Mouse (Mus musculus): ENCODE measurements around the gene Tenm4. TPM values are rescaled to one million over a fixed set of nuclear protein-coding genes. Genes with fewer than 3 reads are reported as not detected.

Tenm4 gene
- polyA plus RNA-seq, 1 experiment from 2014 or later = 31.3 TPM

- Histone ChIP-seq H3K9ac (ENCODE audit: low read depth, low read length) (no peak overlapping the region), H3K36me3 (ENCODE audit: control insufficient read depth, insufficient read depth, low read length) (no peaks in the 10 kb centered on the region), H3K9me3 (ENCODE audit: control insufficient read depth, low read length) (no peaks in the 10 kb centered on the region), H3K4me3 (ENCODE audit: low read depth, low read length) (no peak overlapping the region), H3K4me1 (ENCODE audit: control insufficient read depth, insufficient read depth, low read length) (peaks cover 25% of the 10 kb centered on the region), H3K27me3 (replicated peaks; ENCODE audit: control insufficient read depth, insufficient read depth, low read length) (no peaks in the 10 kb centered on the region), H3K27ac (replicated peaks; ENCODE audit: low read depth, low read length) (peak overlapping the region; percentile 30), H3K4me2 (ENCODE audit: low read depth, low read length) (no peak overlapping the region)
- DNase-seq (ENCODE audit: low spot score) = no peak
- no peak for ATAC-seq (ENCODE audit: low read depth)
Observed at GRCm38 (mm10) chr7:96814581-96814980, 643.5 kb downstream of the Tenm4 start.

GRCm38 (mm10) chr7:96817030-96817674 lies 646.1 kb downstream of the Tenm4 start:
- Histone ChIP-seq H3K9me3 (ENCODE audit: control insufficient read depth, low read length) (no peaks in the 10 kb centered on the region), H3K9ac (ENCODE audit: low read depth, low read length) (0 out of 2 replicates have a peak overlapping the region, but pooled peaks have one; percentile 31), H3K4me2 (ENCODE audit: low read depth, low read length) (no peak overlapping the region), H3K4me1 (ENCODE audit: control insufficient read depth, insufficient read depth, low read length) (peaks cover 25% of the 10 kb centered on the region), H3K4me3 (ENCODE audit: low read depth, low read length) (no peak overlapping the region), H3K27me3 (replicated peaks; ENCODE audit: control insufficient read depth, insufficient read depth, low read length) (no peaks in the 10 kb centered on the region), H3K36me3 (ENCODE audit: control insufficient read depth, insufficient read depth, low read length) (no peaks in the 10 kb centered on the region; the same call in 1 of the 2 replicates), H3K27ac (replicated peaks; ENCODE audit: low read depth, low read length) (0 out of 2 replicates have a peak overlapping the region, but pooled peaks have one; percentile 31)
- DNase-seq (ENCODE audit: low spot score) = peak; percentile 43
- 40% methylated on average over 6 of the region's 6 CpGs for WGBS
- ATAC-seq (ENCODE audit: low read depth) = no peak

GRCm38 (mm10) chr7:96818236-96818916 lies 647.3 kb downstream of the Tenm4 start:
- Histone ChIP-seq H3K9me3 (ENCODE audit: control insufficient read depth, low read length) (no peaks in the 10 kb centered on the region), H3K4me1 (ENCODE audit: control insufficient read depth, insufficient read depth, low read length) (peaks cover 18% of the 10 kb centered on the region), H3K36me3 (ENCODE audit: control insufficient read depth, insufficient read depth, low read length) (no peaks in the 10 kb centered on the region; the same call in 1 of the 2 replicates), H3K27ac (replicated peaks; ENCODE audit: low read depth, low read length) (no peak overlapping the region), H3K9ac (ENCODE audit: low read depth, low read length) (no peak overlapping the region), H3K4me2 (ENCODE audit: low read depth, low read length) (no peak overlapping the region), H3K4me3 (ENCODE audit: low read depth, low read length) (no peak overlapping the region), H3K27me3 (replicated peaks; ENCODE audit: control insufficient read depth, insufficient read depth, low read length) (no peaks in the 10 kb centered on the region)
- DNase-seq (ENCODE audit: low spot score) = no peak
- no peak for ATAC-seq (ENCODE audit: low read depth)
- WGBS = 91% methylated on average over 6 of the region's 6 CpGs

GRCm38 (mm10) chr7:96819538-96819937 lies 648.5 kb downstream of the Tenm4 start:
- Histone ChIP-seq H3K9ac (ENCODE audit: low read depth, low read length) (no peak overlapping the region), H3K27ac (replicated peaks; ENCODE audit: low read depth, low read length) (no peak overlapping the region)

GRCm38 (mm10) chr7:96820343-96820742 lies 649.3 kb downstream of the Tenm4 start:
- DNase-seq (ENCODE audit: low spot score) (peak; percentile 12), ATAC-seq (ENCODE audit: low read depth) (no peak)
- 73% methylated on average over 6 of the region's 6 CpGs for WGBS

More at GRCm38 (mm10) chr7:96819538-96819937, 648.5 kb downstream of the Tenm4 start:
- Histone ChIP-seq H3K4me2 (ENCODE audit: low read depth, low read length) (no peak overlapping the region), H3K9me3 (ENCODE audit: control insufficient read depth, low read length) (no peaks in the 10 kb centered on the region), H3K4me1 (ENCODE audit: control insufficient read depth, insufficient read depth, low read length) (peaks cover 7% of the 10 kb centered on the region), H3K4me3 (ENCODE audit: low read depth, low read length) (no peak overlapping the region), H3K27me3 (replicated peaks; ENCODE audit: control insufficient read depth, insufficient read depth, low read length) (no peaks in the 10 kb centered on the region), H3K36me3 (ENCODE audit: control insufficient read depth, insufficient read depth, low read length) (no peaks in the 10 kb centered on the region; the same call in 1 of the 2 replicates)
- ATAC-seq (ENCODE audit: low read depth) = no peak
- no peak for DNase-seq (ENCODE audit: low spot score)
- WGBS = 69% methylated on average over 3 of the region's 3 CpGs

GRCm38 (mm10) chr7:96826101-96826500 lies 655.1 kb downstream of the Tenm4 start:
- Histone ChIP-seq H3K4me1 (ENCODE audit: control insufficient read depth, insufficient read depth, low read length) (peaks cover 3% of the 10 kb centered on the region; the same call in 1 of the 2 replicates), H3K27me3 (replicated peaks; ENCODE audit: control insufficient read depth, insufficient read depth, low read length) (no peaks in the 10 kb centered on the region), H3K36me3 (ENCODE audit: control insufficient read depth, insufficient read depth, low read length) (peaks cover 14% of the 10 kb centered on the region; the same call in 1 of the 2 replicates), H3K4me3 (ENCODE audit: low read depth, low read length) (no peak overlapping the region), H3K27ac (replicated peaks; ENCODE audit: low read depth, low read length) (no peak overlapping the region), H3K9ac (ENCODE audit: low read depth, low read length) (no peak overlapping the region), H3K4me2 (ENCODE audit: low read depth, low read length) (no peak overlapping the region), H3K9me3 (ENCODE audit: control insufficient read depth, low read length) (no peaks in the 10 kb centered on the region)
- 83% methylated on average over 6 of the region's 6 CpGs for WGBS
- no peak for ATAC-seq (ENCODE audit: low read depth)
- no peak for DNase-seq (ENCODE audit: low spot score)

More at GRCm38 (mm10) chr7:96820343-96820742, 649.3 kb downstream of the Tenm4 start:
- Histone ChIP-seq H3K36me3 (ENCODE audit: control insufficient read depth, insufficient read depth, low read length) (no peaks in the 10 kb centered on the region; the same call in 1 of the 2 replicates), H3K9me3 (ENCODE audit: control insufficient read depth, low read length) (no peaks in the 10 kb centered on the region), H3K4me1 (ENCODE audit: control insufficient read depth, insufficient read depth, low read length) (no peaks in the 10 kb centered on the region), H3K9ac (ENCODE audit: low read depth, low read length) (no peak overlapping the region), H3K27ac (replicated peaks; ENCODE audit: low read depth, low read length) (no peak overlapping the region), H3K4me3 (ENCODE audit: low read depth, low read length) (no peak overlapping the region), H3K27me3 (replicated peaks; ENCODE audit: control insufficient read depth, insufficient read depth, low read length) (no peaks in the 10 kb centered on the region), H3K4me2 (ENCODE audit: low read depth, low read length) (no peak overlapping the region)

GRCm38 (mm10) chr7:96826672-96827071 lies 655.6 kb downstream of the Tenm4 start:
- H3K36me3 ChIP-seq (ENCODE audit: control insufficient read depth, insufficient read depth, low read length) = peaks cover 14% of the 10 kb centered on the region; the same call in 1 of the 2 replicates

GRCm38 (mm10) chr7:96832551-96832950 lies 661.5 kb downstream of the Tenm4 start:
- Histone ChIP-seq H3K4me3 (ENCODE audit: low read depth, low read length) (no peak overlapping the region), H3K27me3 (replicated peaks; ENCODE audit: control insufficient read depth, insufficient read depth, low read length) (no peaks in the 10 kb centered on the region), H3K9me3 (ENCODE audit: control insufficient read depth, low read length) (no peaks in the 10 kb centered on the region), H3K36me3 (ENCODE audit: control insufficient read depth, insufficient read depth, low read length) (peaks cover 16% of the 10 kb centered on the region), H3K4me2 (ENCODE audit: low read depth, low read length) (no peak overlapping the region), H3K9ac (ENCODE audit: low read depth, low read length) (no peak overlapping the region), H3K4me1 (ENCODE audit: control insufficient read depth, insufficient read depth, low read length) (peaks cover 18% of the 10 kb centered on the region; the same call in 1 of the 2 replicates), H3K27ac (replicated peaks; ENCODE audit: low read depth, low read length) (no peak overlapping the region)
- WGBS = 33% methylated on average over 9 of the region's 9 CpGs
- DNase-seq (ENCODE audit: low spot score) (peak; percentile 52), ATAC-seq (ENCODE audit: low read depth) (peak; percentile 41; the same call in 1 of the 2 replicates)

More at GRCm38 (mm10) chr7:96826672-96827071, 655.6 kb downstream of the Tenm4 start:
- no peak overlapping the region for H3K4me2 ChIP-seq (ENCODE audit: low read depth, low read length)
- DNase-seq (ENCODE audit: low spot score) (no peak), ATAC-seq (ENCODE audit: low read depth) (no peak)
- WGBS = 87% methylated on average over 6 of the region's 6 CpGs
- no peaks in the 10 kb centered on the region for H3K9me3 ChIP-seq (ENCODE audit: control insufficient read depth, low read length)
- H3K27ac ChIP-seq (replicated peaks; ENCODE audit: low read depth, low read length) = no peak overlapping the region
- no peak overlapping the region for H3K9ac ChIP-seq (ENCODE audit: low read depth, low read length)
- H3K27me3 ChIP-seq (replicated peaks; ENCODE audit: control insufficient read depth, insufficient read depth, low read length) = no peaks in the 10 kb centered on the region
- H3K4me1 ChIP-seq (ENCODE audit: control insufficient read depth, insufficient read depth, low read length) = peaks cover 5% of the 10 kb centered on the region; the same call in 1 of the 2 replicates
- H3K4me3 ChIP-seq (ENCODE audit: low read depth, low read length) = no peak overlapping the region
